Mouse (Mus musculus) bone marrow macrophage, adult 2 months (primary cell): Measurements from ENCODE around the gene Ppm1e. TPM values are rescaled to one million over a fixed set of nuclear protein-coding genes. Genes with fewer than 3 reads are reported as not detected.

Experiments
- H3K27ac ChIP-seq: 2 replicates; pipeline ENCODE4 v1.5.1; 2012; ENCODE audit warnings: low read depth, low read length; ENCODE audit not compliant: insufficient read depth
- H3K4me1 ChIP-seq: 2 replicates; pipeline ENCODE4 v1.6.1; 2012; ENCODE audit warnings: low read length; ENCODE audit not compliant: control insufficient read depth, insufficient read depth
- H3K4me3 ChIP-seq: 2 replicates; pipeline ENCODE4 v1.5.1; 2012; ENCODE audit warnings: mild to moderate bottlenecking, low read length, moderate library complexity; ENCODE audit not compliant: insufficient read depth
- CTCF ChIP-seq: IDR thresholded peaks from 2 replicates; pipeline ENCODE4 v1.5.1; 2012; ENCODE audit warnings: low read depth, mild to moderate bottlenecking, low read length, moderate library complexity
- POLR2A ChIP-seq: IDR thresholded peaks from 2 replicates; pipeline ENCODE4 v1.6.1; 2012; ENCODE audit warnings: mild to moderate bottlenecking, low read depth, low read length, borderline replicate concordance
- polyA plus RNA-seq: library from polyadenylated mRNA; stranded (reverse); fragments of >200 nt; gene quantifications from 2 replicates; pipeline ENCODE4 v1.2.4, GENCODE M21; 2012; ENCODE audit not compliant: missing spikeins, insufficient read depth, insufficient read length

The Ppm1e gene
- polyA plus RNA-seq, 1 experiment: 0.15 TPM

DNA sequence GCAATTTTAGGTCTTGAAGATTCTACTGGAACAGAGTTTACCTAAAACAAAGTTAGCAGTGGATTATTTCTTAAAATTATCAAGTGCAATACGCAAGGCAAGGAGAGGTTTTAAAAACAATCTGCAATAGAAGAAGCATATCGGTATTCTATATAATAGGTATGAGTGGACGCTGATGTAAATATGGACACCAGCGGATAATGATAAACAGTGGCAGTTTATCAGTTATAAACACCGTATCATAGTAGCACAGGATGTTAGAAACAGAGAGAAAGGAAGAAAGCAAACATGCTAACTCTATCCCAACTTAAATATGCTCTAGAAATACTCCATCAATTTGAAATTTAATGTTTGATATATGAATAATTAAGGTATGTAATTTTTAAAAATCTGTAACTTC is 6.3 kb upstream of the Ppm1e start:
- Histone ChIP-seq H3K4me3 (no peak overlapping the region), H3K4me1 (peaks cover 10% of the 10 kb centered on the region), H3K27ac (no peak overlapping the region)
- TF ChIP-seq POLR2A: no peak
- TF ChIP-seq CTCF: no peak

DNA sequence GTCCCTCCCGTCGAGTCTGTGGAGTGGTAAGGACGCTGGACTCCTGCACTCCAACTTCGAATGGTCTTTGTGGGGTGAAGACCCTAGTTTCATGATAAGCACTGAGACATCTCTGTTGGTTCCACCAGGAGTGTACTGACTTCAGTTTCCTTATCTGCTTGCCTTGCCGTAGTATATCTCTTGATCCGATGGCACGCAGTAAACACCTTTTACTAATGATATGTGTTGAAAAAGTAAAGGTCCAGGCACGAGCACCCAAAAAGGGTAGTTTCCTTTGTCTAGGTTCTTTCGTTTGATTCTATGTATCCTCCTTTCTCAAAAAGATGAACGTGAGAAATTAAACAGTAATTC is 414 bp upstream of the Ppm1e start:
- Histone ChIP-seq H3K27ac (no peak overlapping the region), H3K4me1 (peaks cover 2% of the 10 kb centered on the region), H3K4me3 (peak overlapping the region; percentile 92)
- no peak for TF ChIP-seq CTCF
- no peak for TF ChIP-seq POLR2A

DNA sequence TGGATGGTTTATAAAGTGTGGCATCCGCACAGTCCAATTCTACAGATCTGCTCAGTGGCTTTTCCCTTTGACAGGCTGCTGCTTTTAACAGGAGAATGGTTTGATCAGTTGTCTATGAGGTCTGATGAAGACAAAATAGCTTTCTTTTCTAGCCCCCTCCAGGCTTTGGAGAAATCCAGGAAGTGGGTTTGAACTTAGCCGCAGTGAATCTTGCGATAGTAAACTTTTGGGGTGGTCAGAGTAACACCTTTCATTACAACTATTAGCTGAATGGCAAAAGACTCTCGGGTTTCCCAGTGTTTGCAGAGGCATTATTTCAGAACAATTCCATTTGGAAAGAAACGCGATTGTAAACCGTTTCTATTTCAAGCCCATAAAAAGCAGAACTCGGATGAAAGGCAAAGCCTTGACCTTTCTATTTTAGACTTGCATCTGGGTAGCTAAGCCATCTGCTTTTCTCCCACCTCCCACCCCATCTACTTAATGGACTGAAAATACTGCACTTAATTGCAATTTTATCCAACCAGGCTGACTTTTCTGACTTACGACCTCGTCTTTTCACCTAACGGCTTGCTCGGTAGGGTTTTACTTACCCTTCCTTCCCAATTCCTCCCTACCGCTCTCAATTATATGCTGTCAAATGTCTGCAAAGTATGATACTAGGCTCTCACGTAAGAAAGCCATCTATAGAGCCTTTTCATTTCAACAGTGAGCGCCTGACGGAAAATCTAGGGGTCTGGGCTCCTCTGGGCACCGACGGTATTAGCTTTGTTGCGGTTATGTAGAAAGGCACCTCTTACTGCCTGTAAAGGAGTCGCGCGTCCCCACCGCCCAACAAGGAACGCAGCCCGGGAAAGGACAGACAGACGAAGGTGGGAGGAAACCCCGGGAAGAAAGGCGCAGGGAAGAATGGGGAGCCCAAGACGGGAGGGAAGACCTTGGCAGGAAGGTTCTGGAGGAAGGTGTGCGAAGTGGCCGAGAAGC is 1.2 kb downstream of the Ppm1e start:
- Histone ChIP-seq H3K4me3 (peak overlapping the region; percentile 92), H3K4me1 (peaks cover 2% of the 10 kb centered on the region), H3K27ac (no peak overlapping the region)
- no peak for TF ChIP-seq POLR2A
- no peak for TF ChIP-seq CTCF

DNA sequence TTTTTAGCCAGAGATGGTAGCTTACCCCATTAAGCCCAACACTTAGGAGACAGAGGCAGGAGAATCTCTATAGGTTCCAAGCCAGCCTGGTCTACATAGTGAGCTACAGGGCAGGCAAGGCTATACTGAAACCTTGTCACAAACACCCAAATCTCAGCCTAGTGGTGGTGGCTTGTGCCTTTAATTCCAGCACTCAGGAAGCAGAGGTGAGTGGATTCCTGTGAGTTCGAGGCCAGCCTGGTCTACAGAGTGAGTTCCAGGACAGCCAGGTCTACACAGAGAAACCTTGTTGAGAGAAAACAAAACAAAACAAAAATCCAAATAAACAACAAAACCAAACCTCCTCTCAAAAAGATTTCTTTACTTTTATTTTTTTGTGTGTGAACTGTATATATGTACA is 4.0 kb downstream of the Ppm1e start:
- Histone ChIP-seq H3K27ac (no peak overlapping the region), H3K4me1 (peaks cover 2% of the 10 kb centered on the region), H3K4me3 (no peak overlapping the region)
- TF ChIP-seq POLR2A (no peak), CTCF (no peak)

DNA sequence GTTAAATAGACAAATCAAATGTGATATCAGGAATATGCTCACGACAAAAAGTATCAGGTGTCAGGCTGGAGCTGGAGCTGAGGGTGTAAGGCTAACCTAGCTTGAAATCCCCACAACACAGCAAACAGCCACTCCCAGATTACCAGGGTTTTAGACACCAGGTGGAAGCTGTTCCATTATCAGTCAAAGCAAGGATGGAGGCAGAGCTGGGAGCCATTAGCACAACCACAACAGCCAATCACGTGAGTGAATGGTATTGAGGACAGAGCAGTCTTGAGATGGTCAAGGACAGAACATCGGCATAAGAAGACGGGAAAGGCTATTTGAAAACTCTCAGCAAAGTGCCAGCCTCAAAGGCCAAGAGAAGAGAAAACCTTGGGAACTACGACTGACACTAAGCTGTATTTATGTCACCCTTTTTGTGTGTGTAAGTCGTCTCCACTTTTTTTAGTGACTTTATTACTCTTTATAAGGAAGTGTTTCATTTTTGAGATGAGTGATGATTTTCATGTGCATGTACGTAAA is 5.1 kb downstream of the Ppm1e start:
- TF ChIP-seq CTCF: no peak
- no peak for TF ChIP-seq POLR2A
- Histone ChIP-seq H3K27ac (no peak overlapping the region), H3K4me3 (no peak overlapping the region), H3K4me1 (peaks cover 2% of the 10 kb centered on the region)

DNA sequence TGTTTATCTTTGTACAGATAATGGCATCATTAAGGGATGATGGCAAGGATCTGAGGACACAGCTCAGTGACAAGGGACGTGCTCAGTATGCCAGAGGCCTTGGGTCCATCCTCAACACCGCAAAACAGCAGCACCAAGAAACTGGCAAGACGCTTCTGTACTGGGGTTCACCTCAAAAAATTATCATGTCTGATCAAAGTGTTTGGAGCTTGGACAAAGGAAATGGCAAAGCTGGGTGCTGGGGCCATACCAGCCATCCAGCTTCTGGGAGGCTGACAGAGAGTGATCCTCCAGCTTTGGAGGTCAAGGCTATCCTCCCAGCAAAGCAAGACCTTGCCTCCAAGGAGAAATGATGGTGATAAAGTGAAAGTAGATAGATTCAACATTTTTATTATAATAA is 32.4 kb downstream of the Ppm1e start:
- Histone ChIP-seq H3K27ac (no peak overlapping the region), H3K4me1 (no peaks in the 10 kb centered on the region), H3K4me3 (no peak overlapping the region)
- TF ChIP-seq POLR2A (no peak), CTCF (no peak)

DNA sequence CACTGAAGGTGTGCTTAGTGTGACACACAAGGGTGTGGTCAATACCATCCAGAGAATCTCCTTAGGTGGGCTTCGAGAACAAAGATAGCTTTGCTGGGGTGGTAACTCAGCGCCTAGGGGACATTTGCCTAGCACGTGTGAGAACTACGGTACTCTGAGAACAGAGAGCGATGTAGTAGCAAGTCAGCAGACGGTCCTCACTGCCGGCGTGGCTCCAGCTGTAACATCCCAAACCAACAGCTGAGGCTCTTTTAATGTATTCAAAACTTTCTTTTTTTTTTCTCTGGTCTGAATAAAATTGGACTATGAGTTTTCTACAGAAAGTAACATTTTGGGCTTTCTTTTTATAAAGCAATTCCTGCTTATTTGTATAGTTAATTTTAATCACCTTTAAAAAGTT is 36.3 kb downstream of the Ppm1e start:
- Histone ChIP-seq H3K4me3 (no peak overlapping the region), H3K4me1 (no peaks in the 10 kb centered on the region), H3K27ac (no peak overlapping the region)
- no peak for TF ChIP-seq POLR2A
- TF ChIP-seq CTCF: no peak

DNA sequence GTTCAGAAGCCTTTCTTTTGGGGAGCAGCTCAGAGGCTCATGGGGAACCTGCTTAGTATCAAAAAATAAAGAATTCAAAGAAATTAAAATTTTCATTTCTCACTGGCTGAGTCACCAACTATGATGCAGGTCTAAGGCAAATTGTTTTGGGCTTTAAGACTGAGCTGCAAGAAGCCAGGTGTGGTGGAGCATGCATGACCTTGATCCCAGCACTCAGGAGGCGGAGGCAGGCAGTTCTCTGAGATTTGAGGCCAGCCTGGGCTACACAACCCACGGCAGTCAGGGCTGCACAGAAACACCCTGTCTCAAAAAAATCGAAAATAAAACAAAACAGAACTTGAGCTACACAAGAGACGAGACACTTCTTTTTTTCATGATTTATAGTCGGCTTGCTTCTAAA is 38.8 kb downstream of the Ppm1e start:
- no peak overlapping the region for H3K4me3 ChIP-seq
- TF ChIP-seq CTCF: no peak
- TF ChIP-seq POLR2A: no peak
- H3K27ac ChIP-seq: no peak overlapping the region
- no peaks in the 10 kb centered on the region for H3K4me1 ChIP-seq

DNA sequence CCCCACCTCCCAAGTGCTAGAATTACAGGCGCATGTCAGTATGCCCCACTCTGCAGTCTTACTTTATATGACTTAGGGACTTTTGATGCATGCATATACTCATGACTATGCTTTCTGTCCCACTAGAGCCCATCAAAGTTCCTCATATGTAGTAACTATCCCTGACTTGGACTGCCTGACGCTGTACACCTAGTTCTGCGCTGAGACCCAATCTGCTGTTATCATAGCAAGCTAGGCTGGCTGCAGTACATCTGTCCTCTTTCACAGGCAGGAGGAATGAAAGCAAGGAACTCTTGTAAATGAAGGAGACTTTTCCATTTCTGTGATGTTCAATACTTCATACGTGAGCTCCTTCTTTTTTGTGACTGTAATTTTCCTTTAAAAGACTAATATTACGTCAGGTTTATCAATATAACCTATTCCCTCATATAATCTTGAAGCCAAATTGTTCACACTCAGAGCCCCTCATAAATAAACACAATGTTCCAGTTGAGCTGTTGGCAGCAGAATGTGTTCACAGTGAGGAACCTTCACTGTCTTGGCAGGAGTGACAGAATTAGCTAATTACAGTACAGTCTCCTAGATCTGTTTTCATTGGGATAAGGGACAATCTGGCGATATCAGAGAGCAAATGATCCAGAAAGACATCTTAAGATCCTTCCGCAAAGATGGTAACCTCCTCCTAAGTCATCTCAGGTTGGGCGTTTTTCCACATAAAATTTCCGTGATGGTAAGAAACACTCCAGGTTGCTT is 39.7 kb downstream of the Ppm1e start:
- no peak for TF ChIP-seq CTCF
- TF ChIP-seq POLR2A: no peak
- Histone ChIP-seq H3K4me3 (no peak overlapping the region), H3K4me1 (no peaks in the 10 kb centered on the region), H3K27ac (no peak overlapping the region)

DNA sequence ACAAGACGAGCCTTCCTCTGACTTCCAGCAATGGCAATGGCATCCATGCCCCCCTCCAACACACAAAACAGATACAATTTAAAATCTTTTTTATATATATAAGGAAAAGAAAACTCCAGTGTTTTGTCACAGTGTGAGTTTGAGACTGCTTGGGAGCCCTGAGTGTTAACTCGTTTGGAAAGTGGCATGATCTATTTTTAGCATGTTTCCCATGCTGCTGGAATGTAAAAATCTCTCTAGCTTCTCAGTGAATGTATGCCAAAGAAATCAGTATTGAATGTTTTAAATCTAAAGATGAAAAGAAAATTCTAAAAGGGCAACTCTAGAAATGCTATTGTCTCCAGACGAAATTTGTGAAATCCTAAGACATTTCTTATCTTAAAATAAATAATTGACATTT is 45.3 kb downstream of the Ppm1e start:
- Histone ChIP-seq H3K27ac (no peak overlapping the region), H3K4me1 (peaks cover 2% of the 10 kb centered on the region; the same call in 1 of the 2 replicates)
- no peak for TF ChIP-seq CTCF
- TF ChIP-seq POLR2A: no peak

More for the DNA sequence above, 45.3 kb downstream of the Ppm1e start:
- no peak overlapping the region for H3K4me3 ChIP-seq
